Mouse (Mus musculus) heart, postnatal 4 days (tissue): ENCODE measurements around the gene Ldhd. TPM values are rescaled to one million over a fixed set of nuclear protein-coding genes. Genes with fewer than 3 reads are reported as not detected.

ENCODE experiments used
- DNase-seq: peaks from one replicate; pipeline ENCODE4 v3.0.0; 2021
- total RNA-seq, 2 experiments: library from RNA; stranded (reverse); gene quantifications; 2 replicates each; pipeline ENCODE4 v1.2.3; 2021

The Ldhd gene
- total RNA-seq, 2 experiments from 2014 or later = 2.7 to 3.8 TPM

- no peak for DNase-seq
Measured at GRCm38 (mm10) chr8:111626933-111627332, 3.2 kb downstream of the Ldhd start.

- peak; percentile 12 for DNase-seq
Measured at GRCm38 (mm10) chr8:111626528-111626820, 3.7 kb downstream of the Ldhd start.

- DNase-seq = peak; percentile 83
Measured at GRCm38 (mm10) chr8:111625694-111626527, 4.3 kb downstream of the Ldhd start.

GRCm38 (mm10) chr8:111624853-111625221 lies 5.3 kb downstream of the Ldhd start:
- DNase-seq = peak; percentile 58

GRCm38 (mm10) chr8:111624081-111624852 lies 5.9 kb downstream of the Ldhd start:
- peak; percentile 67 for DNase-seq

GRCm38 (mm10) chr8:111622553-111622952 lies 7.6 kb downstream of the Ldhd start:
- no peak for DNase-seq

- no peak for DNase-seq
Measured at GRCm38 (mm10) chr8:111622104-111622503, 8.1 kb downstream of the Ldhd start.

- peak; percentile 47 for DNase-seq
Measured at GRCm38 (mm10) chr8:111619936-111620335, 10.2 kb downstream of the Ldhd start.

- no peak for DNase-seq
Measured at GRCm38 (mm10) chr8:111618273-111618672, 11.9 kb downstream of the Ldhd start.

- DNase-seq = no peak
Measured at GRCm38 (mm10) chr8:111617812-111618211, 12.4 kb downstream of the Ldhd start.

- no peak for DNase-seq
Measured at GRCm38 (mm10) chr8:111614786-111615701, 15.1 kb downstream of the Ldhd start.

- no peak for DNase-seq
Measured at GRCm38 (mm10) chr8:111613181-111613580, 17.0 kb downstream of the Ldhd start.

GRCm38 (mm10) chr8:111607414-111607813 lies 22.8 kb downstream of the Ldhd start:
- no peak for DNase-seq

GRCm38 (mm10) chr8:111606961-111607360 lies 23.2 kb downstream of the Ldhd start:
- no peak for DNase-seq

GRCm38 (mm10) chr8:111604986-111605385 lies 25.2 kb downstream of the Ldhd start:
- DNase-seq = no peak

- no peak for DNase-seq
Measured at GRCm38 (mm10) chr8:111602050-111602449, 28.1 kb downstream of the Ldhd start.

GRCm38 (mm10) chr8:111599707-111600444 lies 30.3 kb downstream of the Ldhd start:
- DNase-seq = no peak

- DNase-seq = peak; percentile 27
Measured at GRCm38 (mm10) chr8:111597310-111597709, 32.9 kb downstream of the Ldhd start.

- no peak for DNase-seq
Measured at GRCm38 (mm10) chr8:111596485-111596821, 33.7 kb downstream of the Ldhd start.

- DNase-seq = peak; percentile 48
Measured at GRCm38 (mm10) chr8:111595712-111596484, 34.3 kb downstream of the Ldhd start.

- no peak for DNase-seq
Measured at GRCm38 (mm10) chr8:111594951-111595350, 35.2 kb downstream of the Ldhd start.
